Mouse (Mus musculus): ENCODE measurements around the gene Syap1.

The Syap1 gene

DNA sequence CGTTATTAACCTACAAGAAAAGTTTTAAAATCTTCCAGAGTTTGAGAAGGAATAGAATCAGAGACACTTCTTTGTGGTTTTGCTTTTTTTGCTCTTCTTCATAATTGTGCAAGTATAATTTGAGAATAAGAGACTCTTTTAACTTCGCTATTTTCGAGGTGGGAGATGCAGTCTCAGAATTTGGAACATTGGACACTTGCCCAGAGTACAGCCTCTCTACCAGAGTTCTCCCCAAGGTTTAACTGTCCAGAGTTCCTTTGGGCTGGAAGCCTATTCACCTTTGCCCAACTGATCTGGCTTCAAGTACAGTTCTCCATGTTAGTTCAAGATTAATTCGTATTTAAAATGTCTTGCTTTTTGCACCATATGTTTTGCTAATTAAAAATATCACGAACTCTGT is 58.5 kb downstream of the Syap1 start:
- no peak for DNase-seq

GRCm38 (mm10) chrX:162829203-162829708 is 59.0 kb downstream of the Syap1 start, which contains the start of gene Txlng:
Gene Txlng (minus strand): TSS chrX:162829454.
- DNase-seq: peak; percentile 95

DNA sequence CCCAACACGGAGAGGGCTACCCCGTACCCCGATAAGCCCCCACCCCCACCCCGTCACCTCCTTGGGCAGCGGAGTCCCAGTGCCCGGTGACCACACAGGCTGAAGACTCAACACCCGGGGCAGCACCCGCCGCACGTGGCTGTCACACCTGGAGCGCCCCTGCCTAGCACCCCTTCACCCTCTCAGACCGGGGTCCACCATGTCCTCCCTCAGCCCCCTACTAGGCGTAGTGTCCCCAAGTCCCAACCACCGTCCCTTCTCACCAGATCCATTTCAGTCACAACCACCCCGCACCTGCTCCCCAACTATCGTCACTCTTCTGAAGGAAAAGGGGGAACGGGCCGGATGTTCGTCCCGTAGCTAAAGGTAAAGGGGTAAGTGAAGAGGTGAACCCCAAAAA is 59.5 kb downstream of the Syap1 start:
- peak; percentile 15 for DNase-seq

DNA sequence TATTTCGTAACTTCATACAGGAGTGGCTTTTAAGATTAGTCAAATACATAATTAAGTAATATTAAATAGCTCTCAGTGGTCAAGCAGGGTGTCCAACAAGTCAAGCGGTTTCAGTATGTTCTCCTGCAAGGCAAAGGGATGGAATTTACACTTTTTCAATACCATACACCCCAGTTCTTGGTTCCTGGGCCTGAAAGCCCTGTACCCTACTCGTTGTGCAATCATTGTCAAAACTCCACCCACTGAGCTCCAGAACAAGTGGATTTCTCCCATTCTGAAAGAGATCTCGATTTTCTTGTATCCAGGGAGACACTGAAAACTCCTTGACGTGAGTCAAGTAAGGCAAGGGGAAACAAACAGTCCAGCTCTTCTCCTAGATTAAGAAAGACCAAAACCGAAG is 60.2 kb downstream of the Syap1 start:
- no peak for DNase-seq

Data from liver (tissue).